Mouse (Mus musculus): ENCODE results near the gene Gorasp1. TPM values are rescaled to one million over a fixed set of nuclear protein-coding genes. Genes with fewer than 3 reads are reported as not detected.

Gorasp1 gene
- total and polyA plus RNA-seq, 3 experiments, result 16.8 to 35.9 (median 32.2) TPM

GRCm38 (mm10) chr9:119919858-119920257 lies 17.5 kb downstream of the Gorasp1 start:
- TF ChIP-seq CTCF (IDR thresholded peaks at IDR 0.05), result no peak
- TF ChIP-seq POLR2A (IDR thresholded peaks at IDR 0.05; ENCODE audit: insufficient read depth, low read depth, low read length), result no peak
- no peak for TF ChIP-seq EP300 (IDR thresholded peaks at IDR 0.05; ENCODE audit: insufficient read depth, low read depth, low read length)
- Histone ChIP-seq H3K4me3 (no peak overlapping the region), H3K4me1 (ENCODE audit: control insufficient read depth, insufficient read depth, low read length) (no peaks in the 10 kb centered on the region), H3K36me3 (ENCODE audit: control insufficient read depth, insufficient read depth, low read length) (no peaks in the 10 kb centered on the region), H3K27ac (no peak overlapping the region), H3K27me3 (ENCODE audit: control insufficient read depth, insufficient read depth, low read length) (no peaks in the 10 kb centered on the region), H3K79me2 (replicated peaks; ENCODE audit: control insufficient read depth, insufficient read depth, low read length) (no peaks in the 10 kb centered on the region), H3K9ac (ENCODE audit: low read depth, low read length) (no peak overlapping the region)
- intact Hi-C loops (cut with DNase I), result no loop called here
- DNase-seq, result no peak
- WGBS, result 85% methylated on average over 1 of the region's 1 CpGs

GRCm38 (mm10) chr9:119913087-119913838 lies 24.1 kb downstream of the Gorasp1 start:
- Histone ChIP-seq H3K9ac (ENCODE audit: low read depth, low read length) (no peak overlapping the region), H3K79me2 (replicated peaks; ENCODE audit: control insufficient read depth, insufficient read depth, low read length) (no peaks in the 10 kb centered on the region), H3K4me1 (ENCODE audit: control insufficient read depth, insufficient read depth, low read length) (no peaks in the 10 kb centered on the region), H3K36me3 (ENCODE audit: control insufficient read depth, insufficient read depth, low read length) (no peaks in the 10 kb centered on the region), H3K27ac (no peak overlapping the region), H3K4me3 (no peak overlapping the region), H3K27me3 (ENCODE audit: control insufficient read depth, insufficient read depth, low read length) (no peaks in the 10 kb centered on the region)
- WGBS, result 75% methylated on average over 13 of the region's 13 CpGs
- no peak for TF ChIP-seq EP300 (IDR thresholded peaks at IDR 0.05; ENCODE audit: insufficient read depth, low read depth, low read length)
- no peak for TF ChIP-seq POLR2A (IDR thresholded peaks at IDR 0.05; ENCODE audit: insufficient read depth, low read depth, low read length)
- peak; percentile 57 for TF ChIP-seq CTCF (IDR thresholded peaks at IDR 0.05)
- intact Hi-C loops (cut with DNase I), result loop anchor here (1.0 to 5.0 kb wide), 2 partner anchors 160 to 184 kb away; no protein-coding TSS in a partner anchor
- no peak for DNase-seq

- TF ChIP-seq CTCF (IDR thresholded peaks at IDR 0.05) (no peak), POLR2A (IDR thresholded peaks at IDR 0.05; ENCODE audit: insufficient read depth, low read depth, low read length) (no peak), EP300 (IDR thresholded peaks at IDR 0.05; ENCODE audit: insufficient read depth, low read depth, low read length) (no peak)
- H3K27me3 ChIP-seq (ENCODE audit: control insufficient read depth, insufficient read depth, low read length), result no peaks in the 10 kb centered on the region
- WGBS, result 88% methylated on average over 3 of the region's 3 CpGs
- H3K36me3 ChIP-seq (ENCODE audit: control insufficient read depth, insufficient read depth, low read length), result no peaks in the 10 kb centered on the region
- H3K27ac ChIP-seq, result no peak overlapping the region
- DNase-seq, result no peak
- intact Hi-C loops (cut with DNase I), result loop anchor here (5.0 kb wide), 1 partner anchor 187 kb away; no protein-coding TSS in a partner anchor
- H3K4me3 ChIP-seq, result no peak overlapping the region
- H3K9ac ChIP-seq (ENCODE audit: low read depth, low read length), result no peak overlapping the region
- H3K79me2 ChIP-seq (replicated peaks; ENCODE audit: control insufficient read depth, insufficient read depth, low read length), result no peaks in the 10 kb centered on the region
- H3K4me1 ChIP-seq (ENCODE audit: control insufficient read depth, insufficient read depth, low read length), result no peaks in the 10 kb centered on the region
Measured at GRCm38 (mm10) chr9:119909931-119910330, 27.4 kb downstream of the Gorasp1 start.

- no peaks in the 10 kb centered on the region for H3K27me3 ChIP-seq (ENCODE audit: control insufficient read depth, insufficient read depth, low read length)
- no peak for DNase-seq
- TF ChIP-seq CTCF (IDR thresholded peaks at IDR 0.05) (no peak), EP300 (IDR thresholded peaks at IDR 0.05; ENCODE audit: insufficient read depth, low read depth, low read length) (no peak), POLR2A (IDR thresholded peaks at IDR 0.05; ENCODE audit: insufficient read depth, low read depth, low read length) (no peak)
- no peak overlapping the region for H3K27ac ChIP-seq
- WGBS, result 97% methylated on average over 3 of the region's 3 CpGs
- intact Hi-C loops (cut with DNase I), result no loop called here
- H3K79me2 ChIP-seq (replicated peaks; ENCODE audit: control insufficient read depth, insufficient read depth, low read length), result no peaks in the 10 kb centered on the region
- no peaks in the 10 kb centered on the region for H3K4me1 ChIP-seq (ENCODE audit: control insufficient read depth, insufficient read depth, low read length)
- H3K9ac ChIP-seq (ENCODE audit: low read depth, low read length), result no peak overlapping the region
- H3K4me3 ChIP-seq, result no peak overlapping the region
- H3K36me3 ChIP-seq (ENCODE audit: control insufficient read depth, insufficient read depth, low read length), result no peaks in the 10 kb centered on the region
Measured at GRCm38 (mm10) chr9:119908708-119909107, 28.7 kb downstream of the Gorasp1 start.

- Histone ChIP-seq H3K79me2 (replicated peaks; ENCODE audit: control insufficient read depth, insufficient read depth, low read length) (peaks cover 2% of the 10 kb centered on the region), H3K27ac (no peak overlapping the region), H3K4me1 (ENCODE audit: control insufficient read depth, insufficient read depth, low read length) (no peaks in the 10 kb centered on the region; the same call in 1 of the 2 replicates), H3K9ac (ENCODE audit: low read depth, low read length) (no peak overlapping the region), H3K4me3 (no peak overlapping the region), H3K36me3 (ENCODE audit: control insufficient read depth, insufficient read depth, low read length) (no peaks in the 10 kb centered on the region), H3K27me3 (ENCODE audit: control insufficient read depth, insufficient read depth, low read length) (no peaks in the 10 kb centered on the region)
- intact Hi-C loops (cut with DNase I), result no loop called here
- no peak for TF ChIP-seq EP300 (IDR thresholded peaks at IDR 0.05; ENCODE audit: insufficient read depth, low read depth, low read length)
- no peak for TF ChIP-seq POLR2A (IDR thresholded peaks at IDR 0.05; ENCODE audit: insufficient read depth, low read depth, low read length)
- TF ChIP-seq CTCF (IDR thresholded peaks at IDR 0.05), result no peak
- 84% methylated on average over 12 of the region's 12 CpGs for WGBS
- no peak for DNase-seq
Measured at GRCm38 (mm10) chr9:119902410-119903151, 34.8 kb downstream of the Gorasp1 start.

All from heart, adult 2 months (tissue).